Mouse (Mus musculus) heart, embryonic 16.5 days (tissue): ENCODE results near the gene Eif4ebp2. TPM values are rescaled to one million over a fixed set of nuclear protein-coding genes. Genes with fewer than 3 reads are reported as not detected.

Experiments used
- ATAC-seq: fragments of 200-750 bp; cut with Nextera tagmentation; replicated peaks from 2 replicates; pipeline ENCODE4 v1.8.0; 2017; ENCODE audit warnings: moderate number of reproducible peaks; ENCODE audit not compliant: insufficient read depth, low FRiP score; ENCODE audit errors: extremely low read depth
- H3K27ac ChIP-seq: fragments of 300-500 bp; sonication (generic); 2 replicates; pipeline ENCODE4 v1.5.1; 2014; ENCODE audit warnings: mild to moderate bottlenecking, low read length, control low read depth, moderate library complexity
- H3K27me3 ChIP-seq: fragments of 300-500 bp; sonication (generic); 2 replicates; pipeline ENCODE4 v1.6.1; 2014; ENCODE audit warnings: low read length, mixed read lengths; ENCODE audit not compliant: control insufficient read depth, insufficient read depth
- H3K36me3 ChIP-seq: fragments of 300-500 bp; sonication (generic); 2 replicates; pipeline ENCODE4 v1.6.1; 2014; ENCODE audit not compliant: control insufficient read depth, insufficient read depth
- H3K4me1 ChIP-seq: fragments of 300-500 bp; sonication (generic); 2 replicates; pipeline ENCODE4 v1.6.1; 2014; ENCODE audit warnings: low read length, mixed read lengths; ENCODE audit not compliant: control insufficient read depth, insufficient read depth
- H3K4me2 ChIP-seq: fragments of 300-500 bp; sonication (generic); 2 replicates; pipeline ENCODE4 v1.6.1; 2014; ENCODE audit warnings: low read depth, mild to moderate bottlenecking, control low read depth, low read length
- H3K4me3 ChIP-seq: fragments of 300-500 bp; sonication (generic); 2 replicates; pipeline ENCODE4 v1.5.1; 2014; ENCODE audit warnings: mild to moderate bottlenecking, control low read depth, low read length
- H3K9ac ChIP-seq: fragments of 300-500 bp; sonication (generic); 2 replicates; pipeline ENCODE4 v1.6.1; 2014; ENCODE audit warnings: low read length, control low read depth
- H3K9me3 ChIP-seq: fragments of 300-500 bp; sonication (generic); replicated peaks from 2 replicates; pipeline ENCODE4 v1.6.1; 2016; ENCODE audit warnings: low read length; ENCODE audit not compliant: control insufficient read depth
- WGBS: fragments of 180-500 bp; shearing (Covaris S2); extraction: QIAGEN DNeasy Blood & Tissue Kit; methylation state at CpG from one replicate; pipeline ENCODE4 v1.1.7; 2014; 5-methylcytosine and 5-hydroxymethylcytosine counted together
- polyA plus RNA-seq: library from polyadenylated mRNA; unstranded; fragments of >200 nt; fragmentation: Nextera tagmentation; extraction: Ambion mirVana; gene quantifications from 2 replicates; pipeline ENCODE4 v1.2.1, GENCODE M21; 2015

Eif4ebp2 gene
- polyA plus RNA-seq, 1 experiment from 2014 or later = 43.1 TPM

DNA sequence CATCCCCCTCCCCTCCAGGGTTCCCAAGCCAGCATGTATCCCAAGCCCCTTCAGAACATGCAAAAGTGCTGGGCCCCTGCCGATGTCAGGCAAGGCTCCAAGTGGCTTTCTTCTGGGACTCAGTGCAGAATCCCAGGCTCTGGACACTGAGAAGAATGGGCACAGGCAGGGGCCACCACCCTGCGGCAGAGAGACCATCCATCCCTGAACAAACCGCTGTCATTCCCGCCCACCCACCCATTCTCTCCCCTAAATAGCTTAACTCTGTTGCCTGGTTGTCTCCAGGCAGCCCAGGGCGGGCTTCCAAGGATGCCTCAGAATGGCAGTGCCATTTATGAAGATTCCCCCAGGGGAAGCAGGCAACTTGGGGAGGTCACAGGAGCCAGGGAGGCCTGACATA is 63.4 kb downstream of the Eif4ebp2 start:
- Histone ChIP-seq H3K4me2 (no peak overlapping the region), H3K4me3 (no peak overlapping the region), H3K27ac (no peak overlapping the region), H3K9me3 (no peaks in the 10 kb centered on the region), H3K36me3 (no peaks in the 10 kb centered on the region), H3K9ac (no peak overlapping the region), H3K27me3 (no peaks in the 10 kb centered on the region), H3K4me1 (peaks cover 8% of the 10 kb centered on the region)
- no peak for ATAC-seq
- WGBS = 75% methylated on average over 5 of the region's 5 CpGs

DNA sequence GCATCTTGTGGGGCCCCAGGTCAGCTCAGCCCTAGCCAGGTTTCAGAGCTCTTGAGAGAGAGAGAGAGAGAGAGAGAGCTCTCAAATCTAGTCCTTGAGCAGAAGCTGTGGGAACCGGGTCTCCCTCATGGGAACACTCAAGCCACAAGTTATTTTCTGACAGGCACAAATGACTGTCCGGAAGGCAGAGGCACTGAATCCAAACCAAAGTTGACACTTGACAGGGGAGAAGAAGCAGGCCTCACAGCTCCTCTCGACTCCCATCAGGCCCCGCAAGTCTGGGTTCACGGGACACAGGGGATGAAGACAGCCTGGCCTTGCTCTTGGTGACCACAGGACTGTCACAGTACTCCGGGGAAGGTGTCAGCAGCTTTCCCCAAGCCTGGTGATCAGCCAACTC is 66.2 kb downstream of the Eif4ebp2 start:
- 20% methylated on average over 6 of the region's 6 CpGs for WGBS
- no peak overlapping the region for H3K27ac ChIP-seq

DNA sequence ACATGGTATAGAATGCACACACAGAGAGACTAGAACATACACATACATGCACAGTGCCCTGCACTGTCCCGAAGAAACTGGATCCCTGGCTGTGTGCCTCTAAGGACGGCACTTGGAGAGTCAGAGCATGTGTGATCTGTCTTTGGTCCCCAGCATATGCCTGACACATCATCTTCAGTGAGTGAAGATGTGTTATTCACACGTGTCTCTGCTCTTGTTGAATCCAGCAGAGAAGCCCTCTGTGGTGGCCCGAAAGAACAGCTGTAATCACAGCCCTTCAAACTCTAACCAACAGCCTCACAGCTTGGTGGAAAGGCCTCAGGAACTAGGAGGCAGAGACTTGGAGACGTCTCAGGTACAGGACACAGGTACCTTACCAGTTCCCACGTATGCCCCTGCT is 67.3 kb downstream of the Eif4ebp2 start:
- no peak overlapping the region for H3K27ac ChIP-seq
- H3K4me2 ChIP-seq = no peak overlapping the region
- 76% methylated on average over 6 of the region's 6 CpGs for WGBS
- no peaks in the 10 kb centered on the region for H3K9me3 ChIP-seq
- no peak overlapping the region for H3K9ac ChIP-seq
- no peak overlapping the region for H3K4me3 ChIP-seq
- H3K27me3 ChIP-seq = no peaks in the 10 kb centered on the region
- no peak for ATAC-seq
- H3K4me1 ChIP-seq = peaks cover 33% of the 10 kb centered on the region
- H3K36me3 ChIP-seq = no peaks in the 10 kb centered on the region

More for the DNA sequence above, 66.2 kb downstream of the Eif4ebp2 start:
- ATAC-seq = no peak
- Histone ChIP-seq H3K9me3 (no peaks in the 10 kb centered on the region), H3K36me3 (no peaks in the 10 kb centered on the region), H3K27me3 (no peaks in the 10 kb centered on the region), H3K4me2 (no peak overlapping the region), H3K9ac (no peak overlapping the region), H3K4me3 (no peak overlapping the region), H3K4me1 (peaks cover 22% of the 10 kb centered on the region)

DNA sequence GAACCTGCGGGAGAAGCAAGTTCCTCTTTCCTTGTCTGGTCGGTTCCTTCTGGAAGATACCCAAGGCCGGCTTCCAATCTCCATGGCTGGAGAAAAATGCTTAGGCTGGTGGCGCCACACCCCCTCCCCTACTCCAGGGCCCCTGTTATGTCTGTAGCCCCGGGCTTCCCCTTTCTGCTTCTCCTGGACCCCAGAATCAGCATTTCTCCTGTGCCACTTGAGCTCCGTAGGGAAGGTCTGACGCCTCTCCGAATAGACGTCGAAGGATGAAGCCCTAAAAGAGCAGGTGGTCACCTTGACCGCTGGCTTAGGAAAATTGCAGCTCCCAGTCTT is 68.8 kb downstream of the Eif4ebp2 start:
- WGBS = 6% methylated on average over 11 of the region's 11 CpGs
- Histone ChIP-seq H3K9me3 (no peaks in the 10 kb centered on the region), H3K9ac (peak overlapping the region; percentile 91), H3K27ac (peak overlapping the region; percentile 89), H3K4me2 (peak overlapping the region; percentile 94), H3K36me3 (no peaks in the 10 kb centered on the region), H3K4me3 (peak overlapping the region; percentile 86), H3K4me1 (peaks cover 48% of the 10 kb centered on the region), H3K27me3 (no peaks in the 10 kb centered on the region)
- peak; percentile 1; the same call in 1 of the 2 replicates for ATAC-seq

DNA sequence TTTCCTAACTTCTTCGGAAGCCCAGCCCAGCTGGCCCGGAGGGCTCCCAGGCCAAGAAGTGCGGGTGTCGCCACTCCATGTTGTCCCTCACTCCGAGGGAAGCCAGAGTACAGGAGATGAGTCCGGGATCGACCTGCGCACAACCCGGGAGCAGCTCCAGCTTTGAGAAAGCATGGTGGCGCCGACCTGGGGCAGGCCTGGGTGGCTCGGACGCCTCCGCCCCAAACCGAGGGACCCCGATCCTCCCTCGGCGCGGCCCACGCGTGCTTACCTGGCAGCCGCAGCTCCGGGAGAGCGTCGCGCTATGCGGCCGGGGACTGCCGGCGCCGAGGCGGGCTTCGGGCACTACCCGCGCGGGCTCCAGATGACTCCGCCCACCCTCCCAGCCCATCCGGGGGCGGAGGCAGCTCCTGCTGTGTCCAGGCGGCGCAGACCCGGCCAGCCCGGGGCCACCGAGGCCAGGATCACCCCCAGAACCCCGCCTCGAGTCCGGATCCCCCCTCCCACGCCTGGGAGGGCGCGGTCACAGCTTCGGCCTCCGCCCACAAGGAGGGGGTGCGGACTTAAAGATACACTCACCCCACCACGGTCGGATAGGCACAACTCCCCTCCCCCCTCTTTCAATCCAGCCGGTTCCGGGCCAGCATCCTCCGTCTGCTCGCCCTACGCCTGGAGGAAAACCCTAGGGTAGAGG is 69.3 kb downstream of the Eif4ebp2 start, which contains the start of gene Pald1:
TSS of gene Pald1 (minus strand) at position 510 of the 694 bp plus-strand sequence.
- Histone ChIP-seq H3K4me3 (peak within 1 kb of the TSS; percentile 86), H3K27ac (peak within 1 kb of the TSS; percentile 89), H3K4me1 (peaks cover 53% of the 10 kb centered on the region), H3K27me3 (no peaks in the 10 kb centered on the region), H3K9me3 (no peaks in the 10 kb centered on the region), H3K4me2 (peak within 1 kb of the TSS; percentile 94), H3K36me3 (no peaks in the 10 kb centered on the region), H3K9ac (peak within 1 kb of the TSS; percentile 91)
- ATAC-seq = peak; percentile 82
- under 1% methylated on average over 54 of the region's 60 CpGs for WGBS

DNA sequence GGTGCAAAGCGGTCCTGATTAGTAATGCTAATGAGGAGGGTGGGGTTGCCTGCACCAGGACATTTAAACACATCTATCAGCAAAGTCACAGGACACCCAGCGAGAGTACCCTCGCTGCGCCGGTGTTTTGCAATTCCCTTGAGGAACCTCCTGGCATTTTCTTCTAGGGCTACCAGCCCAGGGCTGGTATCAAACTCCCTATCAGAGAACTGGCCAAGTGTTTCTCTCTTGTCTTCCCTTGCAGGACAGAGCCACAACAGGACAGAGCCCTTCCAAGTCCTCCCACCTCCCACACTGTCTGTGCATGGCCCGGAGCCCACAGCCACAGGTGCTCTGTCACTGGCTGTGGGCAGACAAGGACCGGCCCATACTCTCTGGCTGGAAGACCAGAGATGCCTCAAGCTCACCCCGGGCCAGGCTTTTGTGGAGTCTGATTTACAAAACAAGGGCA is 70.2 kb downstream of the Eif4ebp2 start:
- H3K9ac ChIP-seq = peak overlapping the region; percentile 91
- peak overlapping the region; percentile 86 for H3K4me3 ChIP-seq
- H3K4me2 ChIP-seq = peak overlapping the region; percentile 94
- whole genome bisulfite sequencing = 4% methylated on average over 8 of the region's 8 CpGs
- no peaks in the 10 kb centered on the region for H3K9me3 ChIP-seq
- peaks cover 62% of the 10 kb centered on the region for H3K4me1 ChIP-seq
- peak overlapping the region; percentile 89 for H3K27ac ChIP-seq
- no peaks in the 10 kb centered on the region for H3K36me3 ChIP-seq
- no peaks in the 10 kb centered on the region for H3K27me3 ChIP-seq
- ATAC-seq = no peak

DNA sequence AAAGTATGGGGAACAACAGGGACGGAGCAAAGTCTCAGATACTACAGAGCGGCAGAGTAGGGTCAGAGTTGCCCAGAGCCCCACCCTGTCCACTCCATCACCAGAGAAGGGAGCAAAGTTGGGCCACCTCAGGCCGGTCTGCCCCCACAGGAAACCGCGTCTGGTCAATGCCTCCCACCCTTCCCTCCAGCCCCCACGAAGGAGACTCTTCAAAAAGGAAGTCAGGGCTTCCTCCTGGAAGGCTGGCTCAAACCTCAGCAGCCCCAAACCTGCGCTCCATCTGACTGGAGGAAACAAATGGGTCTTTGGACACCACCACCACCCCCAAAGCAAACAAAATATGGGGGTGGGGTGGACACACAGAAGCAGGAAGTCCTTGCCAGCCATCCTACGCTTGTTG is 70.6 kb downstream of the Eif4ebp2 start:
- WGBS = 19% methylated on average over 8 of the region's 8 CpGs
- Histone ChIP-seq H3K9ac (peak overlapping the region; percentile 91), H3K4me1 (peaks cover 63% of the 10 kb centered on the region), H3K4me2 (peak overlapping the region; percentile 94), H3K27ac (peak overlapping the region; percentile 89), H3K4me3 (peak overlapping the region; percentile 86), H3K27me3 (no peaks in the 10 kb centered on the region), H3K36me3 (no peaks in the 10 kb centered on the region), H3K9me3 (no peaks in the 10 kb centered on the region)
- ATAC-seq = no peak

DNA sequence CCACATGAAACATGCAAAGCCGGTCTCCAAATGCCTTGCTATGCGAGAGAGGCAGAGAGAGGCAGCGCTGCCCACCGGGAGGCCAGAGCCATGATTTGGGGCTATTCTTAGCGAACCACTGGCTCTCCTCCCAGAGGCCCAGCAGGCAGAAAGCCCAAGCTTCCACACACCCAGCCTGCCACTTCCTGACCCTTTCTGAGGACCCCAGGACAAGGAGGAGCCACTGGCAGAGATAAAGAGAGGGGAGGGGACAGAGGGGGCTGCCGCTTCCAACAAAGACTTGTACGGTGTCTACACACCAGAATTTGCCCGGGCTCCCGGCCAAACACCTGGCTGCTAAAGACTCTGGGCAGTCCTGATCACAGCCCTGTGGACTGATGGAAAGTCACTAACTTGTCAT is 72.3 kb downstream of the Eif4ebp2 start:
- no peaks in the 10 kb centered on the region for H3K27me3 ChIP-seq
- peaks cover 73% of the 10 kb centered on the region for H3K4me1 ChIP-seq
- H3K27ac ChIP-seq = peak overlapping the region; percentile 89
- WGBS = 5% methylated on average over 9 of the region's 9 CpGs
- no peaks in the 10 kb centered on the region for H3K9me3 ChIP-seq
- H3K9ac ChIP-seq = peak overlapping the region; percentile 52
- H3K4me2 ChIP-seq = peak overlapping the region; percentile 94
- ATAC-seq = peak; percentile 78
- H3K4me3 ChIP-seq = peak overlapping the region; percentile 86
- no peaks in the 10 kb centered on the region for H3K36me3 ChIP-seq

DNA sequence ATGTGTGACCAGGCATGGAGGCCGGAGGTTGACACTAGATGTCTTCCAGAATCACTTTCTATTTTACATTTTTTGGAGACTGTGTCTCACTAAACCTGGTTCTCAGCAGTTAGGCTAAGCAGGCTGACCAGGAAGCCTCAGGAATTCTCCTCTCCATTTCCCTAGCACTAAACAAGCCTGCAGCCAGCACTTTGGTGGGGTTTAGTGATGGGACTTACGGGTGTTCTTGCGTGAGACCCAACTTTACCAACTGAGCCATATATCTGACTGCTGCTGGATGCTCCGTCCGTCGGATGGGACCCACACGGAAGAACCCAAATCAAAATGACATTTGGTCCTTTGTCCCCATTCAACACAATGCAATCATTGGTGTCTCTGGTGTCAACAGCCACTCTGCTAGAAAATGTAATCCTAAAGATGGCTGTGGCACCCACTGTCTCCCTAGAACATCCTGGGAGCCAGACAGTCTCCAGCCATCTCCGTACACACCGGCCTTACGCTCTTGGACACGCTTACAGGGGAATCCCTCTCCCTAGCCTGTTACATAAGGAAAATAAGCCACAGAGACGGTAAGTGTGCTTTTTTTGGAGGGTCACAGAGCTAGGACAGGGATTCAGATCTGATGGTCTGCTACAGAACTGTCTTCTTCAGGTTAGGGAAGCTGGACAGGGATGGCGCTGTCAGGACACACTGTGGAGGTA is 73.0 kb downstream of the Eif4ebp2 start:
- Histone ChIP-seq H3K4me1 (peaks cover 78% of the 10 kb centered on the region), H3K36me3 (no peaks in the 10 kb centered on the region), H3K27ac (peak overlapping the region; percentile 89), H3K27me3 (no peaks in the 10 kb centered on the region), H3K4me3 (peak overlapping the region; percentile 86), H3K9me3 (no peaks in the 10 kb centered on the region), H3K9ac (peak overlapping the region; percentile 52), H3K4me2 (peak overlapping the region; percentile 94)
- 73% methylated on average over 13 of the region's 13 CpGs for WGBS
- no peak for ATAC-seq
